Mouse (Mus musculus) midbrain, embryonic 16.5 days (tissue): ENCODE data around the gene Gm17651. TPM values are rescaled to one million over a fixed set of nuclear protein-coding genes. Genes with fewer than 3 reads are reported as not detected.

Experiments
- ATAC-seq: fragments of 200-750 bp; cut with Nextera tagmentation; 2 replicates; pipeline ENCODE4 v1.8.0; 2017; ENCODE audit warnings: moderate TSS enrichment
- H3K27ac ChIP-seq: fragments of 300-500 bp; sonication (generic); 2 replicates; pipeline ENCODE4 v1.5.1; 2014; ENCODE audit warnings: mild to moderate bottlenecking, low read length, mixed read lengths
- H3K27me3 ChIP-seq: fragments of 300-500 bp; sonication (generic); 2 replicates; pipeline ENCODE4 v1.6.1; 2014; ENCODE audit warnings: low read depth, low read length, mixed read lengths; ENCODE audit not compliant: control insufficient read depth, insufficient read depth
- H3K36me3 ChIP-seq: fragments of 300-500 bp; sonication (generic); 2 replicates; pipeline ENCODE4 v1.6.1; 2014; ENCODE audit warnings: mild to moderate bottlenecking, low read length, moderate library complexity, mixed read lengths; ENCODE audit not compliant: control insufficient read depth, insufficient read depth
- H3K4me1 ChIP-seq: fragments of 300-500 bp; sonication (generic); 2 replicates; pipeline ENCODE4 v1.6.1; 2014; ENCODE audit warnings: mild to moderate bottlenecking, low read length, mixed read lengths; ENCODE audit not compliant: control insufficient read depth, insufficient read depth
- H3K4me2 ChIP-seq: fragments of 300-500 bp; sonication (generic); 2 replicates; pipeline ENCODE4 v1.6.1; 2014; ENCODE audit warnings: mild to moderate bottlenecking, low read length, mixed read lengths
- H3K4me3 ChIP-seq: fragments of 300-500 bp; sonication (generic); 2 replicates; pipeline ENCODE4 v1.5.1; 2014; ENCODE audit warnings: low read depth, mild to moderate bottlenecking, low read length, moderate library complexity, mixed read lengths
- H3K9ac ChIP-seq: fragments of 300-500 bp; sonication (generic); 2 replicates; pipeline ENCODE4 v1.6.1; 2014; ENCODE audit warnings: low read depth, low read length, mixed read lengths
- H3K9me3 ChIP-seq: fragments of 300-500 bp; sonication (generic); replicated peaks from 2 replicates; pipeline ENCODE4 v1.6.1; 2014; ENCODE audit warnings: mild to moderate bottlenecking, low read length, mixed read lengths; ENCODE audit not compliant: control insufficient read depth, poor library complexity, severe bottlenecking
- WGBS: fragments of 180-500 bp; shearing (Covaris S2); extraction: QIAGEN DNeasy Blood & Tissue Kit; methylation state at CpG from one replicate; pipeline ENCODE4 v1.1.7; 2014; 5-methylcytosine and 5-hydroxymethylcytosine counted together
- polyA plus RNA-seq: library from polyadenylated mRNA; unstranded; fragments of >200 nt; fragmentation: Nextera tagmentation; extraction: Ambion mirVana; gene quantifications from 2 replicates; pipeline ENCODE4 v1.2.1, GENCODE M21; 2015

The Gm17651 gene
- polyA plus RNA-seq, result not detected in 2 replicates

GRCm38 (mm10) chr3:97674644-97675110 lies at the start of gene Gm17651:
Gene Gm17651, minus strand, starts transcription at chr3:97674694.
- H3K4me3 ChIP-seq, result no peak within 1 kb of the TSS
- no peak for ATAC-seq
- 0 out of 2 replicates have a peak, but pooled peaks cover 7% of the 10 kb centered on the region for H3K36me3 ChIP-seq
- H3K9ac ChIP-seq, result no peak within 1 kb of the TSS
- H3K4me2 ChIP-seq, result no peak within 1 kb of the TSS
- no peaks in the 10 kb centered on the region for H3K9me3 ChIP-seq
- no peaks in the 10 kb centered on the region for H3K27me3 ChIP-seq
- WGBS, result 90% methylated on average over 7 of the region's 7 CpGs
- H3K4me1 ChIP-seq, result no peaks in the 10 kb centered on the region
- H3K27ac ChIP-seq, result no peak within 1 kb of the TSS

- Histone ChIP-seq H3K4me1 (no peaks in the 10 kb centered on the region), H3K9me3 (no peaks in the 10 kb centered on the region; the same call in 1 of the 2 replicates), H3K27me3 (no peaks in the 10 kb centered on the region), H3K36me3 (peaks cover 36% of the 10 kb centered on the region), H3K4me3 (no peak overlapping the region), H3K27ac (no peak overlapping the region), H3K4me2 (no peak overlapping the region), H3K9ac (no peak overlapping the region)
- 89% methylated on average over 9 of the region's 9 CpGs for WGBS
- ATAC-seq, result no peak
Observed at GRCm38 (mm10) chr3:97719116-97719515, 44.6 kb upstream of the Gm17651 start.

DNA sequence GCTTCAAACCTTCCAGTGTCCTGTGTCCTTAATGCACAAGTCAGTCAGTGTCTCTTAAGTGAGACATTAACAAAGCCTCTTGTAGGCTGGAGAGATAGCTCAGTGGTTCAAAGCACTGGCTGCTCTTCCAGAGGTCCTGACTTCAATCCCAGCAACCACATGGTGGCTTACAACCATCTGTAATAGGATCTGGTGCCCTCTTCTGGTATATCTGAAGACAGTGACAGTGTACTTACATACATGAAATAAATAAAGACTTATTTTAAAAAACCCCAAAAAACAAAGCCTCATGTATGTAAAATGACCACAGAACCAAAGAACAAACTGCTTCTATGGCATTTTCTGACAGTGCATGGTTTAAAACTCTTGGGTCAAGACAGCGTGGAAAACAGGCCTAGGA lies 41.4 kb upstream of the Gm17651 start:
- WGBS, result 87% methylated on average over 1 of the region's 1 CpGs
- Histone ChIP-seq H3K4me2 (no peak overlapping the region), H3K9me3 (no peaks in the 10 kb centered on the region), H3K4me3 (no peak overlapping the region), H3K36me3 (peaks cover 37% of the 10 kb centered on the region), H3K9ac (no peak overlapping the region), H3K27me3 (no peaks in the 10 kb centered on the region), H3K4me1 (no peaks in the 10 kb centered on the region), H3K27ac (no peak overlapping the region)
- ATAC-seq, result no peak

DNA sequence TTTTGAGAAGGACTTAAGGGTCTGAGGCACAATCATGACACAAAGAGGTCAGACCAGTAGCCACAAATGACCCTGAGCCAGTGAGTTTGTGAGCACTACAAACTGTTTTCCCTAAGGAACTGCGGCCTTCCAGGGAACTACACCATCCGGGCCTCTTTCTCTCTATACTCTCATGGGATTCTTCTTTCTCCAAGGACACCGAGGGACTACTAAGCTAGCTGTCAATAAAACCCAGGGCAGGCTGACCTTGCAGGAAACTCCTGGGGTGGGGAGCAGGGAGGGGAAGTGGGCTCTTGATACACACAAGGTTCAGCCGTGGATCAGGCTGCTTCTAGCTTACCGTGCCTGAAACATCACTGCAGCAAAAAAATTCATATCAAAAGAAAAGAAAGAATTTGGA lies 36.4 kb upstream of the Gm17651 start:
- Histone ChIP-seq H3K9ac (no peak overlapping the region), H3K27me3 (no peaks in the 10 kb centered on the region), H3K4me2 (no peak overlapping the region), H3K4me3 (no peak overlapping the region), H3K4me1 (no peaks in the 10 kb centered on the region), H3K27ac (no peak overlapping the region), H3K36me3 (peaks cover 27% of the 10 kb centered on the region; the same call in 1 of the 2 replicates), H3K9me3 (no peaks in the 10 kb centered on the region)
- 79% methylated on average over 5 of the region's 5 CpGs for WGBS
- ATAC-seq, result no peak

DNA sequence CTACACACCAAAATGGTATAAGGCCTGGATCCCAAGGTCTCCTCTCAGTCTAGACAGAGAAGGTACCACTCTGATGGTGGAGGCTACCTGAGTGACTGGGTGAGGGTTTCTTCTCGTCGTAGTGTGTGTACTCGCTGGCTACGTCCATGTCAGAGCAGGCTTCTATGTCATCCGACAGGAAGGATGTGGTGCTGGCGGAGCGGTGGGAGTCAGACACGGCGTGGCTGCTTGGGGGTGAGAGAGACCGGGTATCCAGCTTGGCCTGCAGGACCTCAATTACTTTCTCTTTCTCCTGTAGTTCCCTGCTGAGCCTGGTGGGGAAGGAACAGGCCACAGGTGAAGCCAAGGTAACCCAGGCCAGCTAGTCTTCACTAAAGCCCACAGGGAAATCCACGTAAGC lies 35.6 kb upstream of the Gm17651 start:
- WGBS, result 94% methylated on average over 11 of the region's 11 CpGs
- no peaks in the 10 kb centered on the region for H3K27me3 ChIP-seq
- ATAC-seq, result no peak
- H3K27ac ChIP-seq, result no peak overlapping the region
- H3K4me2 ChIP-seq, result no peak overlapping the region
- no peaks in the 10 kb centered on the region for H3K4me1 ChIP-seq
- H3K36me3 ChIP-seq, result peaks cover 24% of the 10 kb centered on the region; the same call in 1 of the 2 replicates
- H3K9ac ChIP-seq, result no peak overlapping the region
- no peak overlapping the region for H3K4me3 ChIP-seq
- H3K9me3 ChIP-seq, result no peaks in the 10 kb centered on the region

DNA sequence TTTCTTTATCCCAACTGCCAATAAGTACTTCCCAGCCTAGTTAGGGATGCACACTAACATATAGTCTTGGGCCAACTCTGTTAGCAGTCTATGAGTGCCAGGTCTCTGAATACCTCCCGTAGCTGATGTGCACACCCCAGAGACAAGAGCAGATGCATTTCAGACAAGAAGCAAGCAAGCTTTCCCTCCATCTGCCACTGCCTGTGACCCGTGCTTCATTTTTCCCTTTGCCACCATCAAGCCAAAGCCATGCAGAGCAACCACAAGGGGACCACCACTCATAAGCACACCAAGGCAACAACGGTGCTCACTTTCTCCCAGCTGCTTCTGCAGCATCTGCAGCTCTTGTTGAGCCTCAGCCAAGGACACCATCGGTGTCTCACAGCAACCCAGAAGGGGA lies 32.1 kb upstream of the Gm17651 start:
- Histone ChIP-seq H3K9ac (no peak overlapping the region), H3K36me3 (peaks cover 20% of the 10 kb centered on the region; the same call in 1 of the 2 replicates)
- WGBS, result 83% methylated on average over 4 of the region's 4 CpGs

DNA sequence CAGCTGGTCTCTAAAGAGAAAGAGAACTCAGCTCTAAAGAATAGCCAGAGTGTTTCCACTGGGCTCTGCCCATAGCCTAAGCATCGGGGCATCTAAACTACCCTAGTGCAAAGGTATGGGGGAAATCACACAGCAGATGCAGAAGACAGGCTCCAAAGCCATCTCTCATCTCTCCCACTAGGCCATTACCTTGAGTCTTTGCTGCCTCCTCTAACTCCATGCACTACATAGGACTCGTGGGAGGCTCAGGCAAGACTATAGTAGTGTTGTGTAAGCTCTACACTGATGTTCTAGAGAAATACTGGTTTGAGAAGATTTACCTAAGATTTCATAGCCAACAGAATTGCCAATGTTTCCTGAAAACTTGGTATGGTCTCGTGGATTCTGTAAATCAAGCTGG lies 31.0 kb upstream of the Gm17651 start:
- H3K27me3 ChIP-seq, result no peaks in the 10 kb centered on the region
- H3K36me3 ChIP-seq, result peaks cover 24% of the 10 kb centered on the region; the same call in 1 of the 2 replicates
- H3K9ac ChIP-seq, result no peak overlapping the region
- no peaks in the 10 kb centered on the region for H3K9me3 ChIP-seq
- H3K4me2 ChIP-seq, result no peak overlapping the region
- H3K27ac ChIP-seq, result no peak overlapping the region
- no peak overlapping the region for H3K4me3 ChIP-seq
- ATAC-seq, result no peak
- 92% methylated on average over 3 of the region's 3 CpGs for WGBS
- no peaks in the 10 kb centered on the region for H3K4me1 ChIP-seq

More for the DNA sequence above, 32.1 kb upstream of the Gm17651 start:
- no peaks in the 10 kb centered on the region for H3K4me1 ChIP-seq
- ATAC-seq, result no peak
- no peaks in the 10 kb centered on the region for H3K9me3 ChIP-seq
- no peak overlapping the region for H3K27ac ChIP-seq
- no peak overlapping the region for H3K4me2 ChIP-seq
- no peak overlapping the region for H3K4me3 ChIP-seq
- H3K27me3 ChIP-seq, result no peaks in the 10 kb centered on the region

- no peak overlapping the region for H3K4me2 ChIP-seq
- H3K4me3 ChIP-seq, result no peak overlapping the region
- no peak overlapping the region for H3K9ac ChIP-seq
- no peak for ATAC-seq
- peaks cover 27% of the 10 kb centered on the region; the same call in 1 of the 2 replicates for H3K36me3 ChIP-seq
- H3K27me3 ChIP-seq, result no peaks in the 10 kb centered on the region
- H3K9me3 ChIP-seq, result no peaks in the 10 kb centered on the region
- no peaks in the 10 kb centered on the region for H3K4me1 ChIP-seq
- no peak overlapping the region for H3K27ac ChIP-seq
- 93% methylated on average over 11 of the region's 11 CpGs for WGBS
Observed at GRCm38 (mm10) chr3:97702448-97703080, 28.1 kb upstream of the Gm17651 start.

DNA sequence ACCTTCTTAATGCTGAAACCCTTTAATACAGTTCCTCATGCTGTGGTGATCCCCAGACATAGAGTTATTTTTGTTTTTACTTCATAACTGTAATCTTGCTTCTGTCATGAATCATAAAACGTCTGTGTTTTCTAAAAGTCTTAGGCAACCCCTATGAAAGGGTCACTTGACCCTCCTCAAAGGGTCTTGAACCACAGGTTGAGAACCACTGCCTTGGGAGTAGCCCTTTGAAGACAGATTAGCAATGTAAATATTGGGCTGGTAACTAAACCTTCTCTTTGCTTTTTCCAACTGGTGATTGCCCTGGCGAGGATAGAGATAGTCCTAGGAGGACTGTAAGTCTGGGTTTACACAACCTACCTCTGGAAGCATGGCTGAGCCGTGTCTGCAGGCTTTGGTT lies 26.7 kb upstream of the Gm17651 start:
- no peaks in the 10 kb centered on the region for H3K27me3 ChIP-seq
- no peak overlapping the region for H3K4me3 ChIP-seq
- no peaks in the 10 kb centered on the region for H3K4me1 ChIP-seq
- WGBS, result 67% methylated on average over 3 of the region's 3 CpGs
- no peak for ATAC-seq
- no peak overlapping the region for H3K27ac ChIP-seq
- no peak overlapping the region for H3K9ac ChIP-seq
- no peak overlapping the region for H3K4me2 ChIP-seq
- no peaks in the 10 kb centered on the region for H3K9me3 ChIP-seq
- peaks cover 28% of the 10 kb centered on the region for H3K36me3 ChIP-seq
